Mouse (Mus musculus) gastrocnemius, postnatal 36 days (tissue): Measurements from ENCODE around the gene Nfkbil1. TPM values are rescaled to one million over a fixed set of nuclear protein-coding genes. Genes with fewer than 3 reads are reported as not detected.

ENCODE experiments used
- DNase-seq, 2 experiments: peaks; one replicate each; pipeline ENCODE4 v3.0.0; 2022
- intact Hi-C: fragments of 180-260 bp; cut with DNase I; formaldehyde crosslinking; loops from one replicate; pipeline ENCODE4 v1.15.1; 2025
- long read RNA-seq, 2 experiments: library from polyadenylated mRNA; stranded (forward); transcript quantifications; one replicate each; pipeline ENCODE4 v2.0.0; 2021
- total RNA-seq, 2 experiments: library from RNA; stranded (reverse); gene quantifications; 2 replicates each; pipeline ENCODE4 v1.2.3; 2021

Gene Nfkbil1
- 1 to 10 TPM; 5.5 to 8.7 TPM for total RNA-seq
- long read RNA-seq, experiment 1, partial matches to known transcripts: 0 of 5 reads
- long read RNA-seq, experiment 1, other reads (novel, unspliced or antisense): 3 of 5 reads
- long read RNA-seq, experiment 2, partial matches to known transcripts: 0 of 9 reads
- long read RNA-seq, experiment 2, other reads (novel, unspliced or antisense): 4 of 9 reads

DNA sequence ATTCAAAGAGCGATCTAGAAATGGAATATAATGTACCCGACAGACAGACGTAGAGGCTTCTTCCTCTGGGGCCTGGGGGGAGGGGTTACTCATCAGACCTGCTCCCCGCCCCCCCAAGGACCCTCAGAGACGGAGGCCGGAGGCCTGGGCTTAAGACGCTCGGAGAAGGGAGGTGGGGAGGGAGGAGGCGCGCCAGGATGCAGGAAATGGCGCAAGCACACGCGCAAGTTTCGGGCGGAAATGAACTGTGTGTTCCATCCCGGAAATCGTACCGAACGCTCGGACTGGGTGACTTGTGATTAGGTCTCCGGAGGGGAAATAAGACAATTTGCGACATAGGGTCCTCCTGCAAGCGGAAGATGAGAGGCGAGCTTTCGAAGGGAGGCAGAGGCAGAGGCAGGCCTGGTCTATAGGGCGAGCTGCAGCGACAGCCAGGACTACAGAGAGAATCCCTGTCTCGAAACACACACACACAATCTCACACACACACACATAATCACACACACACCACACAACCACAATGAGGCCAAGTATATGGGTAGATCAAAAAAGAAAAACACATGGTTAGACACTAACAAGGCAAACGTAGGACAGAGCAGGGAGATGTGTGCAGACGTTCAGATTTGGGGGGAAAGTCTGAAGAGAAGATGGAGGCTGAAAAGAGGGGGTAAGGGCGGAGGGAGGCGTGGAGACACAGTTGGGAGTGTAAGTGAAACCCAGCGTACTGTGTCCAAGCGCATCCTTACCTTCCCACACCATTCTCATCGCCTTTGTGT is at the start of gene Nfkbil1:
Gene Nfkbil1 (minus strand): TSS at position 179 of the 776 bp plus-strand sequence.
- DNase-seq: peak; percentile 81 to 84
- intact Hi-C loops: no loop called here

GRCm38 (mm10) chr17:35280276-35280675 is 44.7 kb upstream of the Nfkbil1 start:
- DNase-seq: no peak
- intact Hi-C loops: no loop called here

- intact Hi-C loops: no loop called here
Measured at GRCm38 (mm10) chr17:35278957-35279688, 43.5 kb upstream of the Nfkbil1 start.

GRCm38 (mm10) chr17:35278049-35278448 is 42.5 kb upstream of the Nfkbil1 start:
- no peak for DNase-seq

More at GRCm38 (mm10) chr17:35278957-35279688, 43.5 kb upstream of the Nfkbil1 start:
- no peak for DNase-seq

DNA sequence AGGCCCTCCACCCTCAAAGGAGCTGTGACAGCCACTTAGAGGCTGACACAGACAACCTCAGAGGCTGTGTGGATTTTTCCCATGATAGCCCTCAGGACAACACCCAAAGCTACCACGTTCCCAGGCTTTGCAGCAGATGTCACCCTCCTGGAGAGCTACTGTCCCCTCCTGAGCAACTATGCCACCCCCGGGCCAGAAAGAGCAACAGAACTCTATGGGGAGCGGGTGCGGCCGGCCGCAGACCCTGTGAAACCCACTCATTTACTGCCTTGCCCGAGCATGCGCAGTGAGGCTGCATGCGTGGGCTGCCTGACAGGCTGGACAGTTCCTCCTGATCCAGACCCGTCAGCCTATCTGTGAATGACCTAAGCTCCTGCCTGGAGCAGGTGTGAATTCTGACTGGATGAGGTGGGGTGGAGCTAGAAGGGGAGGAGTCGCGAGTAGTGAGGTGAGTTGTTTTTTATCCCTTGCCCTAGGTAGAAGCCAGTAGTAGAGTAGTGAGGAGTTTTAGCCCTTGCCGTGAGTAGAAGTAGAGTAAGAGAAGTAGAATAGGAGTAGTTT is 40.8 kb upstream of the Nfkbil1 start:
- DNase-seq: no peak
- intact Hi-C loops: no loop called here

More at GRCm38 (mm10) chr17:35278049-35278448, 42.5 kb upstream of the Nfkbil1 start:
- intact Hi-C loops: no loop called here

GRCm38 (mm10) chr17:35274770-35275169 is 39.2 kb upstream of the Nfkbil1 start:
- DNase-seq: peak; percentile 79 to 87
- intact Hi-C loops: loop anchor here (2.0 kb wide), 1 partner anchor 16 kb away; no protein-coding TSS in a partner anchor

DNA sequence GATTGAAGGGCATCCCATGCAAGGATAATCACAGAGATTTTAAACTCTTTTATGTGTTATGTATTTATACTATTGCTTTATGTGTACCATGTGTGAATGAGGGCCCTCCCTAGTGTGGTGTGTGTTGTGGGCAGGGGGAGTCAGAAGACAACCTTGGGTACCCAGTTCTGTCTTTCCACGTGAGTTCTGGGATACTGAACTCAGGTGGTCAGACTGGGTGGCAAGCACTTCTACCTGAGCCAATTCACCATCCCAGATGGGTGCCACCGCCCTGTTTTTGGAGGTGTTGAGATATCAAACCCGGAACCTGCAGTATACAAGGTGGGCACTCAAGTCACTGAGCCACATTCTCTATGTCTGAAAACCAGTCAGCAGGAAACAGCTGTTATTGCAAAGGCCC is 36.7 kb upstream of the Nfkbil1 start:
- DNase-seq: no peak
- intact Hi-C loops: no loop called here

- intact Hi-C loops: loop anchor here (2.0 kb wide), 1 partner anchor 1299 kb away; no protein-coding TSS in a partner anchor
- no peak for DNase-seq
Measured at GRCm38 (mm10) chr17:35269653-35270347, 34.2 kb upstream of the Nfkbil1 start.

- DNase-seq: no peak
- intact Hi-C loops: no loop called here
Measured at GRCm38 (mm10) chr17:35267399-35268086, 32.0 kb upstream of the Nfkbil1 start.

- DNase-seq: no peak
Measured at GRCm38 (mm10) chr17:35263523-35263883, 27.9 kb upstream of the Nfkbil1 start.

GRCm38 (mm10) chr17:35262664-35263522 is 27.3 kb upstream of the Nfkbil1 start, which contains the start of gene H2-D1:
H2-D1 (plus strand) TSS chr17:35262730.
- peak; percentile 97 to 99 for DNase-seq
- intact Hi-C loops: loop anchor here (5.0 kb wide), 1 partner anchor 39 kb away; no protein-coding TSS in a partner anchor

More at GRCm38 (mm10) chr17:35263523-35263883, 27.9 kb upstream of the Nfkbil1 start:
- intact Hi-C loops: loop anchor here (5.0 kb wide), 1 partner anchor 39 kb away; no protein-coding TSS in a partner anchor

DNA sequence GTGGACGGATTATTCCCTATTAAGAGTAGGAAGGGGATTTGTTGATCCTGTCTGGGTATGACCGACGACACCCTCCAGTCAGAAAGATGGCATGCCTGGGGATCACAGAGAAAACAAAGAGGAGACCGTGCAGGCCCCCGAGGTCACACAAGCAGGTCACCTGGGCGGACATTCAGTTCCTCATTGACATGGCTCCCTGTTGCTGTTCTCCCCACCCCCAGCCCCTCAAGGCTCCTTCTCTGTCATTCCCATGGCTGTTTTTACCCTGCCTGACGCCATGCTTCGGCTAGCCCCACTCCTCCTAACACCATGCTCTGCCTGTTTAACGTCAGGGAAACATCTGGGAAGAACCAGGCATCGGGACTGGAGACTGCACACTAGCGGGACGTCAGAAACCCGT is 26.1 kb upstream of the Nfkbil1 start:
- intact Hi-C loops: loop anchor here (5.0 kb wide), 1 partner anchor 41 kb away; no protein-coding TSS in a partner anchor
- no peak for DNase-seq

- intact Hi-C loops: loop anchor here (2.0 to 5.0 kb wide), 2 partner anchors 15 to 43 kb away; no protein-coding TSS in a partner anchor
- no peak for DNase-seq
Measured at GRCm38 (mm10) chr17:35259621-35260020, 24.0 kb upstream of the Nfkbil1 start.

DNA sequence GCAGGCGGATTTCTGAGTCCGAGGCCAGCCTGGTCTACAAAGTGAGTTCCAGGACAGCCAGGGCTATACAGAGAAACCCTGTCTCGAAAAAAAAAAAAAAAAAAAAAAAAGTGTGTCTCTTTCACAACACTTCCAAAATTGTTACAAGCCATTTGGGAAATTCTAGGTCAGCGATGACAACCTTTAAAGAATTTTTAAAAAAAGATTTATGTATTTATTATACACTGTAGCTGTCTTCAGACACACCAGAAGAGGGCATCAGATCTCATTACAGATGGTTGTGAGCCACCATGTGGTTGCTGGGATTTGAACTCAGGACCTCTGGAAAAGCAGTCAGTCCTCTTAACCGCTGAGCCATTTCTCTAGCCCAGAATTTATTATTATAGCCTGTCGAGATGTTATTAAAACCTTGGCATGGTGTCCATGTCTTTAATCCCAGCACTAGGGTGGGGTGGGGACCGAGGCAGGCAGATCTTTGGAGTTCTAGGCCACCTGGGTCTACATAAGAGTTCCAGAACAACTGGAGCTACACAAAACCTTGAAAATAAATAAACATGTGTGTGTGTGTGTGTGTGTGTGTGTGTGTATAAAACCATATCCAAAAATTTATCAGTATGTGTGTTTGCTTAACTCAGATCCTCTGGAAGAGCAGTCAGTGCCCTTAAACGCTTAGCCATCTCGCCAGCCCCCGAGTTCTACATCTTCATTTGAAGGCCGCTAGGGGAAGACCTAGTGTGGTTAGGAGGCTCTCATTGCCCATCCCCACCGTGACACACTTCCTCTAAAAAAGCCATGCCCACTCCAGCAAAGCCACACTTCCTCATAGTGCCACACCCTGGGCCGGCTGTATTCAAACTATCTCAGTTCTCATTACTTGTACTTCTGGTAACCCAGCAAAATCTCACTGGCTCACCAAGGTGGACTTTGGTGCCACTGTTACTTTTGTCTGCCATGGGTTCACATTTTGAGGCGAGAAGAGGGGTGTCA is 23.2 kb upstream of the Nfkbil1 start:
- intact Hi-C loops: loop anchor here (2.0 kb wide), 1 partner anchor 16 kb away; no protein-coding TSS in a partner anchor
- DNase-seq: no peak

DNA sequence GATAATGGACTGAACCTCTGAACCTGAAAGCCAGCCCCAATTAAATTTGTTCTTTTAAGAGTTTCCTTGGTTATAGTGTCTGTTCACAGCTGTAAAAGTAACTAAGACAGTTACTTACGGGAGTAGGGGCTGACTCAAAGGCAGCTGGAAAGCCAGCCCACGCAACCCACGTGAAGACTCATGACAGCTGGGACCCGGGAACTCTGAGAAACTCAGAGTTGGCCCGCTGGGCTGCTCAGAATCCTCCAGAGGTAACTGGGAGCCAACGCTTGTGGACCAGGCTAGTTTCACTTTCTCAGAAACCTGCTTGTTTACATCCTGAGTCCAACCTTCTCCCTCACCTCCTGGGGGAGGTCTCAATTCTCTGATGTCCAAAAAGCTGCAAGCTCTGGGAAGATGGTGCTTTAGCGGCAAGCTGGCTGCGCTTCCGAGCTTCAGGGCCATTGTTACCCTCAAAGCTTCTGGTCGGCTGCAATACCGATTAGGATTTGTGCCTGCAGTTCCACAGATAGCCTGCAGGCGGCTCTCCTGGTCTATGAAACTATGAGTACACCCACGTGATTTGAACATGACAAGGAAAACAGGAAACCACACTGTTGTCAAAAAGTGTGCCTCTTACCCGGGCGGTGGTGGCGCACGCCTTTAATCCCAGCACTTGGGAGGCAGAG is 22.4 kb upstream of the Nfkbil1 start:
- intact Hi-C loops: loop anchor here (2.0 kb wide), 1 partner anchor 17 kb away; no protein-coding TSS in a partner anchor
- DNase-seq: peak; percentile 92 to 99

- intact Hi-C loops: no loop called here
Measured at GRCm38 (mm10) chr17:35257378-35257777, 21.8 kb upstream of the Nfkbil1 start.

More at GRCm38 (mm10) chr17:35257378-35257777, 21.8 kb upstream of the Nfkbil1 start:
- no peak for DNase-seq
